Mouse (Mus musculus): ENCODE measurements around the gene Add3. TPM values are rescaled to one million over a fixed set of nuclear protein-coding genes. Genes with fewer than 3 reads are reported as not detected.

Gene Add3
- polyA plus RNA-seq, 1 experiment from 2014 or later = 98.7 TPM

- H3K9ac ChIP-seq = no peak overlapping the region
- H3K4me1 ChIP-seq = peaks cover 4% of the 10 kb centered on the region; the same call in 1 of the 2 replicates
- no peak overlapping the region for H3K4me2 ChIP-seq
- no peak overlapping the region for H3K4me3 ChIP-seq
- no peak for ATAC-seq (ENCODE audit: insufficient number of reproducible peaks, low FRiP score, low TSS enrichment, low read depth)
- H3K9me3 ChIP-seq = no peaks in the 10 kb centered on the region
- H3K36me3 ChIP-seq = no peaks in the 10 kb centered on the region
- H3K27ac ChIP-seq = no peak overlapping the region
- 75% methylated on average over 3 of the region's 3 CpGs for WGBS
- no peaks in the 10 kb centered on the region for H3K27me3 ChIP-seq
These were observed 13.9 kb downstream of the Add3 start for GRCm38 (mm10) chr19:53154156-53154555.

GRCm38 (mm10) chr19:53156361-53156760 lies 16.1 kb downstream of the Add3 start:
- ATAC-seq (ENCODE audit: insufficient number of reproducible peaks, low FRiP score, low TSS enrichment, low read depth) = no peak
- no peak overlapping the region for H3K4me3 ChIP-seq
- no peaks in the 10 kb centered on the region for H3K27me3 ChIP-seq
- no peak overlapping the region for H3K4me2 ChIP-seq
- H3K9me3 ChIP-seq = no peaks in the 10 kb centered on the region
- no peak overlapping the region for H3K27ac ChIP-seq
- H3K4me1 ChIP-seq = peaks cover 7% of the 10 kb centered on the region; the same call in 1 of the 2 replicates
- no peaks in the 10 kb centered on the region for H3K36me3 ChIP-seq
- WGBS = 86% methylated on average over 3 of the region's 3 CpGs
- no peak overlapping the region for H3K9ac ChIP-seq

- Histone ChIP-seq H3K4me2 (no peak overlapping the region), H3K36me3 (no peaks in the 10 kb centered on the region), H3K4me1 (peaks cover 7% of the 10 kb centered on the region; the same call in 1 of the 2 replicates), H3K9me3 (no peaks in the 10 kb centered on the region), H3K27ac (no peak overlapping the region), H3K4me3 (no peak overlapping the region), H3K9ac (no peak overlapping the region), H3K27me3 (no peaks in the 10 kb centered on the region)
- 75% methylated on average over 5 of the region's 5 CpGs for WGBS
- no peak for ATAC-seq (ENCODE audit: insufficient number of reproducible peaks, low FRiP score, low TSS enrichment, low read depth)
These were observed 16.9 kb downstream of the Add3 start for GRCm38 (mm10) chr19:53157176-53157575.

GRCm38 (mm10) chr19:53159351-53159750 lies 19.1 kb downstream of the Add3 start:
- ATAC-seq (ENCODE audit: insufficient number of reproducible peaks, low FRiP score, low TSS enrichment, low read depth) = no peak
- Histone ChIP-seq H3K9me3 (no peaks in the 10 kb centered on the region), H3K9ac (no peak overlapping the region)

GRCm38 (mm10) chr19:53162927-53163326 lies 22.7 kb downstream of the Add3 start:
- no peak overlapping the region for H3K27ac ChIP-seq
- no peaks in the 10 kb centered on the region for H3K36me3 ChIP-seq
- WGBS = 82% methylated on average over 6 of the region's 6 CpGs
- H3K9ac ChIP-seq = no peak overlapping the region
- no peak overlapping the region for H3K4me2 ChIP-seq
- no peaks in the 10 kb centered on the region for H3K27me3 ChIP-seq
- ATAC-seq (ENCODE audit: insufficient number of reproducible peaks, low FRiP score, low TSS enrichment, low read depth) = no peak
- no peaks in the 10 kb centered on the region for H3K9me3 ChIP-seq
- no peak overlapping the region for H3K4me3 ChIP-seq
- peaks cover 14% of the 10 kb centered on the region; the same call in 1 of the 2 replicates for H3K4me1 ChIP-seq

More at GRCm38 (mm10) chr19:53159351-53159750, 19.1 kb downstream of the Add3 start:
- Histone ChIP-seq H3K4me3 (no peak overlapping the region), H3K4me1 (peaks cover 7% of the 10 kb centered on the region; the same call in 1 of the 2 replicates), H3K27me3 (no peaks in the 10 kb centered on the region), H3K36me3 (no peaks in the 10 kb centered on the region), H3K27ac (no peak overlapping the region), H3K4me2 (no peak overlapping the region)
- 49% methylated on average over 7 of the region's 7 CpGs for WGBS

GRCm38 (mm10) chr19:53164645-53165044 lies 24.4 kb downstream of the Add3 start:
- Histone ChIP-seq H3K36me3 (no peaks in the 10 kb centered on the region), H3K4me1 (0 out of 2 replicates have a peak, but pooled peaks cover 6% of the 10 kb centered on the region), H3K9ac (no peak overlapping the region), H3K9me3 (no peaks in the 10 kb centered on the region), H3K27ac (no peak overlapping the region), H3K4me3 (no peak overlapping the region), H3K4me2 (no peak overlapping the region), H3K27me3 (no peaks in the 10 kb centered on the region)
- no peak for ATAC-seq (ENCODE audit: insufficient number of reproducible peaks, low FRiP score, low TSS enrichment, low read depth)
- 83% methylated on average over 7 of the region's 7 CpGs for WGBS

GRCm38 (mm10) chr19:53165305-53166240 lies 25.3 kb downstream of the Add3 start:
- Histone ChIP-seq H3K36me3 (no peaks in the 10 kb centered on the region), H3K9ac (no peak overlapping the region), H3K4me3 (no peak overlapping the region), H3K4me1 (0 out of 2 replicates have a peak, but pooled peaks cover 6% of the 10 kb centered on the region), H3K4me2 (no peak overlapping the region), H3K9me3 (no peaks in the 10 kb centered on the region), H3K27ac (no peak overlapping the region), H3K27me3 (no peaks in the 10 kb centered on the region)
- 39% methylated on average over 4 of the region's 4 CpGs for WGBS
- no peak for ATAC-seq (ENCODE audit: insufficient number of reproducible peaks, low FRiP score, low TSS enrichment, low read depth)

GRCm38 (mm10) chr19:53166367-53166766 lies 26.1 kb downstream of the Add3 start:
- 0 out of 2 replicates have a peak, but pooled peaks cover 6% of the 10 kb centered on the region for H3K4me1 ChIP-seq
- H3K9me3 ChIP-seq = no peaks in the 10 kb centered on the region
- no peak overlapping the region for H3K4me3 ChIP-seq
- H3K36me3 ChIP-seq = 0 out of 2 replicates have a peak, but pooled peaks cover 3% of the 10 kb centered on the region
- 88% methylated on average over 10 of the region's 10 CpGs for whole genome bisulfite sequencing
- H3K27ac ChIP-seq = no peak overlapping the region
- no peaks in the 10 kb centered on the region for H3K27me3 ChIP-seq
- H3K4me2 ChIP-seq = no peak overlapping the region
- no peak overlapping the region for H3K9ac ChIP-seq
- no peak for ATAC-seq (ENCODE audit: insufficient number of reproducible peaks, low FRiP score, low TSS enrichment, low read depth)

- ATAC-seq (ENCODE audit: insufficient number of reproducible peaks, low FRiP score, low TSS enrichment, low read depth) = no peak
- 0 out of 2 replicates have a peak, but pooled peaks cover 3% of the 10 kb centered on the region for H3K36me3 ChIP-seq
- WGBS = 70% methylated on average over 5 of the region's 5 CpGs
- H3K4me3 ChIP-seq = no peak overlapping the region
- H3K27ac ChIP-seq = no peak overlapping the region
- H3K9ac ChIP-seq = no peak overlapping the region
- H3K9me3 ChIP-seq = no peaks in the 10 kb centered on the region
- H3K27me3 ChIP-seq = no peaks in the 10 kb centered on the region
- H3K4me2 ChIP-seq = no peak overlapping the region
- 0 out of 2 replicates have a peak, but pooled peaks cover 6% of the 10 kb centered on the region for H3K4me1 ChIP-seq
These were observed 28.3 kb downstream of the Add3 start for GRCm38 (mm10) chr19:53168576-53168975.

- Histone ChIP-seq H3K4me3 (no peak overlapping the region), H3K27me3 (no peaks in the 10 kb centered on the region), H3K4me2 (no peak overlapping the region), H3K36me3 (0 out of 2 replicates have a peak, but pooled peaks cover 3% of the 10 kb centered on the region), H3K9me3 (no peaks in the 10 kb centered on the region), H3K4me1 (no peaks in the 10 kb centered on the region), H3K27ac (no peak overlapping the region), H3K9ac (no peak overlapping the region)
- WGBS = 67% methylated on average over 5 of the region's 5 CpGs
- ATAC-seq (ENCODE audit: insufficient number of reproducible peaks, low FRiP score, low TSS enrichment, low read depth) = no peak
These were observed 30.4 kb downstream of the Add3 start for GRCm38 (mm10) chr19:53170651-53171050.

GRCm38 (mm10) chr19:53174034-53174433 lies 33.8 kb downstream of the Add3 start:
- ATAC-seq (ENCODE audit: insufficient number of reproducible peaks, low FRiP score, low TSS enrichment, low read depth) = no peak
- Histone ChIP-seq H3K4me2 (no peak overlapping the region), H3K27ac (no peak overlapping the region), H3K4me1 (no peaks in the 10 kb centered on the region), H3K9ac (no peak overlapping the region), H3K9me3 (no peaks in the 10 kb centered on the region), H3K27me3 (no peaks in the 10 kb centered on the region), H3K4me3 (no peak overlapping the region), H3K36me3 (0 out of 2 replicates have a peak, but pooled peaks cover 3% of the 10 kb centered on the region)
- 83% methylated on average over 2 of the region's 2 CpGs for WGBS

GRCm38 (mm10) chr19:53175550-53175949 lies 35.3 kb downstream of the Add3 start:
- Histone ChIP-seq H3K27ac (no peak overlapping the region), H3K9me3 (no peaks in the 10 kb centered on the region), H3K36me3 (0 out of 2 replicates have a peak, but pooled peaks cover 3% of the 10 kb centered on the region), H3K4me1 (0 out of 2 replicates have a peak, but pooled peaks cover 2% of the 10 kb centered on the region), H3K4me3 (no peak overlapping the region), H3K4me2 (no peak overlapping the region), H3K9ac (no peak overlapping the region), H3K27me3 (no peaks in the 10 kb centered on the region)
- 68% methylated on average over 5 of the region's 5 CpGs for WGBS
- ATAC-seq (ENCODE audit: insufficient number of reproducible peaks, low FRiP score, low TSS enrichment, low read depth) = no peak

Measured in limb, embryonic 15.5 days (tissue).